Mouse (Mus musculus) cerebellum, postnatal 4 days (tissue): ENCODE results near the gene Rfx7.
"Not testable (repeated sequence)": the region's sequence is repeated elsewhere in the genome, so short reads cannot be mapped to it uniquely, and the experiment has no call there.

Experiments used
- DNase-seq, 2 experiments: peaks; one replicate each; pipeline ENCODE4 v3.0.0; 2022; ENCODE audit warnings: low spot score in 2 of 2, mixed read lengths in 1 of 2

Rfx7 gene

GRCm38 (mm10) chr9:72639843-72640621 is 108.0 kb downstream of the Rfx7 start:
- DNase-seq = peak in 1 of 2 experiments; percentile 73

- no peak for DNase-seq
These were observed 108.6 kb downstream of the Rfx7 start for GRCm38 (mm10) chr9:72640642-72641041.

GRCm38 (mm10) chr9:72641093-72641680 is 109.1 kb downstream of the Rfx7 start:
- DNase-seq = no peak

- not testable (repeated sequence) for DNase-seq
These were observed 110.9 kb downstream of the Rfx7 start for GRCm38 (mm10) chr9:72642756-72643447.

GRCm38 (mm10) chr9:72643651-72644417 is 111.8 kb downstream of the Rfx7 start:
- no peak for DNase-seq

- DNase-seq = no peak
These were observed 112.5 kb downstream of the Rfx7 start for GRCm38 (mm10) chr9:72644418-72645110.

GRCm38 (mm10) chr9:72649781-72650180 is 117.7 kb downstream of the Rfx7 start:
- no peak for DNase-seq

- no peak for DNase-seq
These were observed 120.9 kb downstream of the Rfx7 start for GRCm38 (mm10) chr9:72652961-72653360.

GRCm38 (mm10) chr9:72653533-72653932 is 121.5 kb downstream of the Rfx7 start:
- DNase-seq = no peak

GRCm38 (mm10) chr9:72654593-72655242 is 122.7 kb downstream of the Rfx7 start:
- peak; percentile 25 to 36 for DNase-seq

- DNase-seq = no peak
These were observed 123.6 kb downstream of the Rfx7 start for GRCm38 (mm10) chr9:72655602-72656001.

- no peak for DNase-seq
These were observed 124.5 kb downstream of the Rfx7 start for GRCm38 (mm10) chr9:72656491-72656890.

GRCm38 (mm10) chr9:72656940-72657339 is 124.9 kb downstream of the Rfx7 start:
- no peak for DNase-seq

- no peak for DNase-seq
These were observed 125.7 kb downstream of the Rfx7 start for GRCm38 (mm10) chr9:72657694-72658093.

- no peak for DNase-seq
These were observed 128.1 kb downstream of the Rfx7 start for GRCm38 (mm10) chr9:72660139-72660538.

GRCm38 (mm10) chr9:72660911-72661310 is 128.9 kb downstream of the Rfx7 start:
- no peak for DNase-seq

- DNase-seq = no peak
These were observed 129.5 kb downstream of the Rfx7 start for GRCm38 (mm10) chr9:72661561-72661894.

- DNase-seq = peak; percentile 87 to 95
These were observed 130.0 kb downstream of the Rfx7 start, which contains the start of gene Nedd4 for GRCm38 (mm10) chr9:72661895-72662661. Gene Nedd4, plus strand, starts transcription at chr9:72662346.

GRCm38 (mm10) chr9:72662691-72663533 is 130.9 kb downstream of the Rfx7 start:
- peak; percentile 37 to 74 for DNase-seq
